Mouse (Mus musculus): ENCODE measurements around the gene Gramd1b. TPM values are rescaled to one million over a fixed set of nuclear protein-coding genes. Genes with fewer than 3 reads are reported as not detected.

The Gramd1b gene
- polyA plus RNA-seq, 1 experiment from 2014 or later = 2.8 TPM

- Histone ChIP-seq H3K9ac (ENCODE audit: low read length) (no peak overlapping the region), H3K4me2 (ENCODE audit: low read depth, severe bottlenecking) (no peak overlapping the region), H3K4me3 (ENCODE audit: low read depth, low read length) (no peak overlapping the region), H3K36me3 (ENCODE audit: control insufficient read depth, insufficient read depth, low read length) (peaks cover 2% of the 10 kb centered on the region; the same call in 1 of the 2 replicates), H3K27ac (replicated peaks; ENCODE audit: low read depth, low read length) (no peak overlapping the region), H3K4me1 (ENCODE audit: control insufficient read depth, insufficient read depth, low read length) (no peaks in the 10 kb centered on the region), H3K27me3 (ENCODE audit: control insufficient read depth, insufficient read depth, low read length) (no peaks in the 10 kb centered on the region), H3K9me3 (ENCODE audit: control insufficient read depth, low read length) (no peaks in the 10 kb centered on the region)
- DNase-seq (ENCODE audit: low spot score) = no peak
- 91% methylated on average over 8 of the region's 8 CpGs for WGBS
- ATAC-seq (ENCODE audit: insufficient number of reproducible peaks, low FRiP score, low TSS enrichment, low read depth) = no peak
Observed at GRCm38 (mm10) chr9:40304243-40304642, 226.9 kb downstream of the Gramd1b start.

- WGBS = 93% methylated on average over 8 of the region's 8 CpGs
- H3K27ac ChIP-seq (replicated peaks; ENCODE audit: low read depth, low read length) = no peak overlapping the region
- H3K9ac ChIP-seq (ENCODE audit: low read length) = no peak overlapping the region
- DNase-seq (ENCODE audit: low spot score) (no peak), ATAC-seq (ENCODE audit: insufficient number of reproducible peaks, low FRiP score, low TSS enrichment, low read depth) (no peak)
- H3K4me1 ChIP-seq (ENCODE audit: control insufficient read depth, insufficient read depth, low read length) = no peaks in the 10 kb centered on the region
- H3K9me3 ChIP-seq (ENCODE audit: control insufficient read depth, low read length) = no peaks in the 10 kb centered on the region
- H3K36me3 ChIP-seq (ENCODE audit: control insufficient read depth, insufficient read depth, low read length) = peaks cover 2% of the 10 kb centered on the region; the same call in 1 of the 2 replicates
- no peaks in the 10 kb centered on the region for H3K27me3 ChIP-seq (ENCODE audit: control insufficient read depth, insufficient read depth, low read length)
- H3K4me2 ChIP-seq (ENCODE audit: low read depth, severe bottlenecking) = no peak overlapping the region
- H3K4me3 ChIP-seq (ENCODE audit: low read depth, low read length) = no peak overlapping the region
Observed at GRCm38 (mm10) chr9:40302375-40302774, 228.8 kb downstream of the Gramd1b start.

- Histone ChIP-seq H3K4me3 (ENCODE audit: low read depth, low read length) (no peak overlapping the region), H3K9ac (ENCODE audit: low read length) (no peak overlapping the region), H3K36me3 (ENCODE audit: control insufficient read depth, insufficient read depth, low read length) (peaks cover 2% of the 10 kb centered on the region; the same call in 1 of the 2 replicates), H3K4me1 (ENCODE audit: control insufficient read depth, insufficient read depth, low read length) (no peaks in the 10 kb centered on the region), H3K27me3 (ENCODE audit: control insufficient read depth, insufficient read depth, low read length) (no peaks in the 10 kb centered on the region), H3K27ac (replicated peaks; ENCODE audit: low read depth, low read length) (no peak overlapping the region), H3K4me2 (ENCODE audit: low read depth, severe bottlenecking) (no peak overlapping the region), H3K9me3 (ENCODE audit: control insufficient read depth, low read length) (no peaks in the 10 kb centered on the region)
- WGBS = 88% methylated on average over 5 of the region's 5 CpGs
- DNase-seq (ENCODE audit: low spot score) (no peak), ATAC-seq (ENCODE audit: insufficient number of reproducible peaks, low FRiP score, low TSS enrichment, low read depth) (no peak)
Observed at GRCm38 (mm10) chr9:40301475-40301874, 229.7 kb downstream of the Gramd1b start.

- ATAC-seq (ENCODE audit: insufficient number of reproducible peaks, low FRiP score, low TSS enrichment, low read depth) (no peak), DNase-seq (ENCODE audit: low spot score) (no peak)
- Histone ChIP-seq H3K4me3 (ENCODE audit: low read depth, low read length) (no peak overlapping the region), H3K27ac (replicated peaks; ENCODE audit: low read depth, low read length) (no peak overlapping the region), H3K36me3 (ENCODE audit: control insufficient read depth, insufficient read depth, low read length) (no peaks in the 10 kb centered on the region), H3K27me3 (ENCODE audit: control insufficient read depth, insufficient read depth, low read length) (no peaks in the 10 kb centered on the region), H3K4me1 (ENCODE audit: control insufficient read depth, insufficient read depth, low read length) (no peaks in the 10 kb centered on the region), H3K4me2 (ENCODE audit: low read depth, severe bottlenecking) (no peak overlapping the region), H3K9ac (ENCODE audit: low read length) (no peak overlapping the region), H3K9me3 (ENCODE audit: control insufficient read depth, low read length) (no peaks in the 10 kb centered on the region)
- WGBS = 93% methylated on average over 15 of the region's 15 CpGs
Observed at GRCm38 (mm10) chr9:40300018-40300989, 230.9 kb downstream of the Gramd1b start.

GRCm38 (mm10) chr9:40299323-40299722 lies 231.9 kb downstream of the Gramd1b start:
- H3K9me3 ChIP-seq (ENCODE audit: control insufficient read depth, low read length) = no peaks in the 10 kb centered on the region
- no peak overlapping the region for H3K4me2 ChIP-seq (ENCODE audit: low read depth, severe bottlenecking)
- DNase-seq (ENCODE audit: low spot score) (no peak), ATAC-seq (ENCODE audit: insufficient number of reproducible peaks, low FRiP score, low TSS enrichment, low read depth) (no peak)
- H3K27me3 ChIP-seq (ENCODE audit: control insufficient read depth, insufficient read depth, low read length) = no peaks in the 10 kb centered on the region
- no peak overlapping the region for H3K9ac ChIP-seq (ENCODE audit: low read length)
- no peaks in the 10 kb centered on the region for H3K4me1 ChIP-seq (ENCODE audit: control insufficient read depth, insufficient read depth, low read length)
- no peak overlapping the region for H3K27ac ChIP-seq (replicated peaks; ENCODE audit: low read depth, low read length)
- no peaks in the 10 kb centered on the region for H3K36me3 ChIP-seq (ENCODE audit: control insufficient read depth, insufficient read depth, low read length)
- 95% methylated on average over 7 of the region's 7 CpGs for WGBS
- no peak overlapping the region for H3K4me3 ChIP-seq (ENCODE audit: low read depth, low read length)

GRCm38 (mm10) chr9:40297969-40298368 lies 233.2 kb downstream of the Gramd1b start:
- H3K36me3 ChIP-seq (ENCODE audit: control insufficient read depth, insufficient read depth, low read length) = peaks cover 2% of the 10 kb centered on the region; the same call in 1 of the 2 replicates
- 94% methylated on average over 9 of the region's 9 CpGs for WGBS

GRCm38 (mm10) chr9:40296251-40296650 lies 234.9 kb downstream of the Gramd1b start:
- Histone ChIP-seq H3K4me3 (ENCODE audit: low read depth, low read length) (no peak overlapping the region), H3K27ac (replicated peaks; ENCODE audit: low read depth, low read length) (no peak overlapping the region), H3K4me1 (ENCODE audit: control insufficient read depth, insufficient read depth, low read length) (no peaks in the 10 kb centered on the region), H3K27me3 (ENCODE audit: control insufficient read depth, insufficient read depth, low read length) (no peaks in the 10 kb centered on the region), H3K4me2 (ENCODE audit: low read depth, severe bottlenecking) (no peak overlapping the region), H3K9ac (ENCODE audit: low read length) (no peak overlapping the region), H3K9me3 (ENCODE audit: control insufficient read depth, low read length) (no peaks in the 10 kb centered on the region), H3K36me3 (ENCODE audit: control insufficient read depth, insufficient read depth, low read length) (peaks cover 2% of the 10 kb centered on the region; the same call in 1 of the 2 replicates)
- WGBS = 89% methylated on average over 5 of the region's 5 CpGs
- ATAC-seq (ENCODE audit: insufficient number of reproducible peaks, low FRiP score, low TSS enrichment, low read depth) = no peak
- DNase-seq (ENCODE audit: low spot score) = no peak

More at GRCm38 (mm10) chr9:40297969-40298368, 233.2 kb downstream of the Gramd1b start:
- no peak overlapping the region for H3K27ac ChIP-seq (replicated peaks; ENCODE audit: low read depth, low read length)
- no peak overlapping the region for H3K4me3 ChIP-seq (ENCODE audit: low read depth, low read length)
- DNase-seq (ENCODE audit: low spot score) (no peak), ATAC-seq (ENCODE audit: insufficient number of reproducible peaks, low FRiP score, low TSS enrichment, low read depth) (no peak)
- no peak overlapping the region for H3K4me2 ChIP-seq (ENCODE audit: low read depth, severe bottlenecking)
- no peaks in the 10 kb centered on the region for H3K27me3 ChIP-seq (ENCODE audit: control insufficient read depth, insufficient read depth, low read length)
- H3K4me1 ChIP-seq (ENCODE audit: control insufficient read depth, insufficient read depth, low read length) = no peaks in the 10 kb centered on the region
- no peaks in the 10 kb centered on the region for H3K9me3 ChIP-seq (ENCODE audit: control insufficient read depth, low read length)
- no peak overlapping the region for H3K9ac ChIP-seq (ENCODE audit: low read length)

GRCm38 (mm10) chr9:40294866-40295265 lies 236.3 kb downstream of the Gramd1b start:
- Histone ChIP-seq H3K27me3 (ENCODE audit: control insufficient read depth, insufficient read depth, low read length) (no peaks in the 10 kb centered on the region), H3K4me3 (ENCODE audit: low read depth, low read length) (no peak overlapping the region), H3K36me3 (ENCODE audit: control insufficient read depth, insufficient read depth, low read length) (peaks cover 2% of the 10 kb centered on the region; the same call in 1 of the 2 replicates), H3K4me1 (ENCODE audit: control insufficient read depth, insufficient read depth, low read length) (no peaks in the 10 kb centered on the region), H3K4me2 (ENCODE audit: low read depth, severe bottlenecking) (no peak overlapping the region), H3K27ac (replicated peaks; ENCODE audit: low read depth, low read length) (no peak overlapping the region), H3K9me3 (ENCODE audit: control insufficient read depth, low read length) (no peaks in the 10 kb centered on the region), H3K9ac (ENCODE audit: low read length) (no peak overlapping the region)
- 87% methylated on average over 1 of the region's 1 CpGs for WGBS
- ATAC-seq (ENCODE audit: insufficient number of reproducible peaks, low FRiP score, low TSS enrichment, low read depth) (no peak), DNase-seq (ENCODE audit: low spot score) (no peak)

All from limb, embryonic 11.5 days (tissue).